Mouse (Mus musculus) cortical plate, adult 2 months (tissue): ENCODE data around the gene Twsg1. TPM values are rescaled to one million over a fixed set of nuclear protein-coding genes. Genes with fewer than 3 reads are reported as not detected.

Experiments
- H3K27ac ChIP-seq: fragments of 200-500 bp; 2 replicates; pipeline ENCODE4 v1.5.1; 2012; ENCODE audit warnings: low read length, control low read depth, inconsistent platforms; ENCODE audit not compliant: insufficient read depth
- H3K4me1 ChIP-seq: fragments of 200-500 bp; 2 replicates; pipeline ENCODE4 v1.6.1; 2011; ENCODE audit warnings: low read length; ENCODE audit not compliant: control insufficient read depth, insufficient read depth
- H3K4me3 ChIP-seq: fragments of 200-500 bp; 2 replicates; pipeline ENCODE4 v1.5.1; 2011; ENCODE audit warnings: mild to moderate bottlenecking, low read length, control low read depth; ENCODE audit not compliant: insufficient read depth
- CTCF ChIP-seq: fragments of 200-500 bp; IDR thresholded peaks from 2 replicates; pipeline ENCODE4 v1.5.1; 2011; ENCODE audit warnings: mild to moderate bottlenecking, control low read depth, low read length; ENCODE audit not compliant: insufficient read depth; ENCODE audit errors: extremely low read depth
- POLR2A ChIP-seq: fragments of 200-500 bp; IDR thresholded peaks from 2 replicates; pipeline ENCODE4 v1.6.1; 2011; ENCODE audit warnings: mild to moderate bottlenecking, low read length, control low read depth; ENCODE audit not compliant: insufficient read depth; ENCODE audit errors: extremely low read depth
- polyA plus RNA-seq: library from polyadenylated mRNA; depleted of rRNA; stranded (reverse); fragments of >200 nt; gene quantifications from 2 replicates; pipeline ENCODE4 v1.2.3, GENCODE M21; 2012

Twsg1 gene
- polyA plus RNA-seq, 1 experiment = 19.3 TPM

GRCm38 (mm10) chr17:65956993-65957781 is 6.2 kb upstream of the Twsg1 start:
- no peak for TF ChIP-seq POLR2A
- no peak for TF ChIP-seq CTCF
- Histone ChIP-seq H3K4me1 (no peaks in the 10 kb centered on the region), H3K27ac (no peak overlapping the region), H3K4me3 (no peak overlapping the region)

DNA sequence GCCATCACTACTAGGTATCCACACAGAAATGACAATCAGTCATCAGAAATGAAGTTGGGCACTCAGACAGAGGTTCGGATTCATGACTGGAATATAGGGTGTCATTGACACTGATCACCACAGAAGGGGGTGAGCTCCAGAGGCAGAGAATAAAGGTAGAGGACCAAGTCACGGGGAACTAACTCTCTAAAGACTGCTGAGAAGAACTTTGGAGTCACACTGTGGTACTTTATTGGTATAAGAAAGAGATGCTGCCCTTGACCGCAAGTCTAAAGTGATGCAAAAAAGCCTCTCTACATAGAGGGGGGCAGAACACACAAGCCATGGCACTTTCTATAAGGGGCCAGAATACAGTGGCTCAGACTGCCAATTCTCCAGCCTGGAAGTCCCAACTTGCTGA is 5.1 kb upstream of the Twsg1 start:
- Histone ChIP-seq H3K4me3 (no peak overlapping the region), H3K27ac (no peak overlapping the region), H3K4me1 (no peaks in the 10 kb centered on the region)
- TF ChIP-seq POLR2A (no peak), CTCF (no peak)

DNA sequence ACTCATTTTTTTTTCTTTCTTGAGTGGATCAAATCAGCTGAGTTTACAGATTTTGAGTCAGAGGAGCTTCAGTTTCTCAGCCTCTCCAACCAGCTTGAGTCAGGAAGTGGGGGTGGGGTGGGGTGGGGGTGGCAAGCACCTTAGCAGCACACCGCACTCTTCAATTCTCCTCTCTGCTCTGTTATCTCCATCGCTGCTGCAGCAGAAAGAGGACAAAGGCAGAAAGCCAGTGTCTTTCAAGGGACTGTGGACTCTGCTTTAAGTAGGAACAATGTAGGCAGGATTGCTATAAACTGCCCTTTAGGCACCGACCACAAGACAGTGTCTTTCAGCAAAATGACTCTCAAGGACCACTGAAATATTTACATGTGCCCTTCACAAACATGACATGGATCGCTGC is 2.9 kb upstream of the Twsg1 start:
- TF ChIP-seq CTCF (no peak), POLR2A (no peak)
- Histone ChIP-seq H3K27ac (no peak overlapping the region), H3K4me3 (no peak overlapping the region), H3K4me1 (no peaks in the 10 kb centered on the region)

DNA sequence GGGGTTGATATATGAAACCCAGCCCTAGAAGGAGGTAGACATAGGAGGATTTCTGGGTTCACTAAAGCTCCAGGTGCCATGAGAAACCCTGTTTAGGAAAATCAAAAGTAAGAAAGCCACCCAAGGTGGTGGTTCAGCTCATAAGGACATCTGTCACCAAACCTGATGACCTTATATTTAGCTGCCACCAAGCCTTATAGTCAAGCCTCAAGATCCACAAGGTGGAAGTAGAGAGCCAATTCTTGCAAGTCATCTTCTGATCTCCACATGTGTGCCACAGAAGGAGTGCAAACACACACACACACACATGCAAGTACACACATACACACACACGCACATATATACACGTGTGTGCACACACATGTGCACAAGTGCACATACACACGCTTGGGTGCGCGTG is 1.1 kb upstream of the Twsg1 start:
- H3K4me3 ChIP-seq = no peak overlapping the region
- H3K4me1 ChIP-seq = no peaks in the 10 kb centered on the region
- TF ChIP-seq CTCF (peak; percentile 33; the same call in 1 of the 2 replicates), POLR2A (no peak)
- no peak overlapping the region for H3K27ac ChIP-seq

DNA sequence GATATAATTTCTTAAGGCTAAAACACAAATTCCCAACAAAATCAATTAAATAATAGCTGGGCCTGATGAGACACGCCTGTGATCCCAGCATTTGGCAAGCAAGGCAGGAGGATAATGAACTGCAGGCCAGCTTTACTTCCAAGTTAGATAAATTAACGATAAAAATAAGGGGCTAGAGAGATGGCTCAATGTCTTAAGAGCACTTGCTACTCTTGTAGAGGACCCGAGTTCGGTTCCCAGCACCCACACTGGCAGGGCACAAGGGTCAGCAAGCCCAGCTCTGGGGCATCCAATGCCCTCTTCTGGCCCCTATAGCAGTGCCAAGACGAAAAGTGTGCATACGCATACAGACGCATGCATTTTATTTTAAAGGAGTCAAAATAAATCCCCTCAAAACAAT is 843 bp downstream of the Twsg1 start:
- peak overlapping the region; percentile 66 for H3K4me3 ChIP-seq
- no peak overlapping the region for H3K27ac ChIP-seq
- TF ChIP-seq POLR2A (no peak), CTCF (no peak)
- no peaks in the 10 kb centered on the region for H3K4me1 ChIP-seq

DNA sequence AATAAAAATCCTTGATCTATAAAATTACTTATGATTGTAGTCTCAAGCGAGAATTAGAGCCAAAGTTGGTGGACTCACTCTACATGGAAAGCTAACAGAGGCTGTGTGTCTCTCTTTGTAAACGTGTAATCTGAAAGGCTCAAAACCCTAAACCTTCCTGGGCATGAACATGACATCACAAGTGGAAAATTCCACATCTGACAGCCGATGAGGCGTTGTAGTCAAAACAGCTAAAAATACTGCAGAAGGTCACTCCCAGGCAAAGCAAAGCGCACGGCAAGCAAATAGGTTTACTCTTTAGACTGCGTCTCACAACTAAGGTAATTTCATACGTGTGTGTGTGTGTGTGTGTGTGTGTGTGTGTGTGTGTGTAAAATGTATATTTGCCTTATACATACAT is 3.7 kb downstream of the Twsg1 start:
- Histone ChIP-seq H3K4me3 (no peak overlapping the region), H3K4me1 (no peaks in the 10 kb centered on the region; the same call in 1 of the 2 replicates), H3K27ac (no peak overlapping the region)
- TF ChIP-seq CTCF = no peak
- no peak for TF ChIP-seq POLR2A

- no peaks in the 10 kb centered on the region; the same call in 1 of the 2 replicates for H3K4me1 ChIP-seq
- no peak overlapping the region for H3K27ac ChIP-seq
- no peak for TF ChIP-seq POLR2A
- no peak for TF ChIP-seq CTCF
- H3K4me3 ChIP-seq = no peak overlapping the region
Measured at GRCm38 (mm10) chr17:65945420-65945819, 5.6 kb downstream of the Twsg1 start.

GRCm38 (mm10) chr17:65942394-65942793 is 8.6 kb downstream of the Twsg1 start:
- TF ChIP-seq CTCF (no peak), POLR2A (no peak)

DNA sequence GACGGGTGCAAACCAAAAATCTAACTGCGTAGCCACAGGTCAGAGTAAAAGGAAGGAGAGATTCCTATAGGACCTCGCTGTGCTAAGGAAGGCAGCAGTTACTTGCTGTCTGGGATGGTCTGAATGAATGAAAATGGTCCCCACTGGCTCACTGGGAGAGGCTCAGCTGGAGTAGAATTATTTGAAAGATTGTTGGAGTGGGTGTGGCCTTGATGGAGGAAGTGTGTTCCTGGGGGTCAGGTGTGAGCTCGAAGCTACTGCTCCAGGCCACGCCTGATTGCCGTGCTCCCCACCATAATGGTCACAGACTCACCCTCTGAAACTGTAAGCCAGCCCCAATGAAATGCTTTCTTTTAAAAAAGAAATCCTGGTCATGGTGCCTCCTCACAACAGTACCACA is 9.8 kb downstream of the Twsg1 start:
- Histone ChIP-seq H3K27ac (no peak overlapping the region), H3K4me1 (peaks cover 4% of the 10 kb centered on the region), H3K4me3 (no peak overlapping the region)
- TF ChIP-seq POLR2A (no peak), CTCF (no peak)

More at GRCm38 (mm10) chr17:65942394-65942793, 8.6 kb downstream of the Twsg1 start:
- Histone ChIP-seq H3K4me1 (peaks cover 4% of the 10 kb centered on the region), H3K27ac (no peak overlapping the region), H3K4me3 (no peak overlapping the region)

DNA sequence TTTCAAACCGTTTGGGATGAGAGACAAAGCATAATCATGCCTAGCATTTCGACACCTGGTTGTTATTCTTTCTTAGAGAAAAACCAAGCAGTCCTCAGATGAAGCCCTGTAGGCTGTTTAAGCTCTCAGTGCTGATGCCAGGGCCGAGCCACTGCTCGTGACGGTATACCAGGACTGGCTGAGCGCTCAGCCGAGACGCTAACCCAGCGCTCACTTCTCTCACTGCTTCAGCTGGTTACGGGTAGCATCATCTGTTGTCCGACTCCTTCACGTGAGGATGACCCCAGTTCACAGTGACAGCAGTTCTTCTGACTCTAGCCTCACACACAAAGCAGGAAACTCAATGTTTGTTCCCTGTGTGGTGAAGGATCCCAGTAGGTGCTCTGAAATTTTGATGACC is 10.8 kb downstream of the Twsg1 start:
- TF ChIP-seq POLR2A = no peak
- TF ChIP-seq CTCF = no peak
- Histone ChIP-seq H3K4me3 (no peak overlapping the region), H3K4me1 (peaks cover 4% of the 10 kb centered on the region), H3K27ac (no peak overlapping the region)
